Mouse (Mus musculus) bone marrow, adult 2 months (tissue): Measurements from ENCODE around the gene Hoxd3. TPM values are rescaled to one million over a fixed set of nuclear protein-coding genes. Genes with fewer than 3 reads are reported as not detected.

Source experiments
- H3K27ac ChIP-seq: fragments of 200-500 bp; 2 replicates; pipeline ENCODE4 v1.5.1; 2012; ENCODE audit warnings: low read depth, mild to moderate bottlenecking, control low read depth, inconsistent platforms, low read length; ENCODE audit not compliant: control insufficient read depth, poor library complexity, insufficient read depth
- H3K4me1 ChIP-seq: fragments of 200-500 bp; 2 replicates; pipeline ENCODE4 v1.6.1; 2011; ENCODE audit warnings: low read length; ENCODE audit not compliant: control insufficient read depth, insufficient read depth
- H3K4me3 ChIP-seq: fragments of 200-500 bp; replicated peaks from 2 replicates; pipeline ENCODE3; 2011; ENCODE audit warnings: mild to moderate bottlenecking, low read depth, low read length, control low read depth; ENCODE audit not compliant: control insufficient read depth
- CTCF ChIP-seq: fragments of 200-500 bp; IDR thresholded peaks from 2 replicates; pipeline ENCODE4 v1.5.1; 2011; ENCODE audit warnings: low read length, control low read depth; ENCODE audit not compliant: control insufficient read depth, insufficient read depth
- POLR2A ChIP-seq: fragments of 200-500 bp; IDR thresholded peaks from 2 replicates; pipeline ENCODE4 v1.6.1; 2011; ENCODE audit warnings: low read depth, mild to moderate bottlenecking, control low read depth, low read length, borderline replicate concordance; ENCODE audit not compliant: control insufficient read depth
- WGBS: fragments of 180-500 bp; shearing (Covaris S2); methylation state at CpG from one replicate; pipeline ENCODE4 v1.1.7; 2018; 5-methylcytosine and 5-hydroxymethylcytosine counted together
- polyA plus RNA-seq: library from polyadenylated mRNA; stranded (reverse); fragments of >200 nt; gene quantifications from 2 replicates; pipeline ENCODE4 v1.2.4, GENCODE M21; 2011; ENCODE audit warnings: low replicate concordance; ENCODE audit not compliant: missing spikeins, insufficient read depth, insufficient read length

Gene Hoxd3
- polyA plus RNA-seq, 1 experiment, result not detected

- no peak overlapping the region for H3K4me3 ChIP-seq
- H3K27ac ChIP-seq, result no peak overlapping the region
- no peaks in the 10 kb centered on the region for H3K4me1 ChIP-seq
- TF ChIP-seq POLR2A (no peak), CTCF (no peak)
- 56% methylated on average over 7 of the region's 7 CpGs for WGBS
These were observed 12.7 kb downstream of the Hoxd3 start for GRCm38 (mm10) chr2:74724244-74725015.

- H3K4me1 ChIP-seq, result no peaks in the 10 kb centered on the region
- H3K4me3 ChIP-seq, result no peak overlapping the region
- 72% methylated on average over 17 of the region's 17 CpGs for WGBS
- TF ChIP-seq POLR2A, result no peak
- no peak for TF ChIP-seq CTCF
- H3K27ac ChIP-seq, result no peak overlapping the region
These were observed 13.4 kb downstream of the Hoxd3 start for GRCm38 (mm10) chr2:74725171-74725570.

- TF ChIP-seq POLR2A (no peak), CTCF (no peak)
- Histone ChIP-seq H3K4me1 (no peaks in the 10 kb centered on the region), H3K27ac (no peak within 1 kb of the TSS; the same call in 1 of the 2 replicates), H3K4me3 (no peak within 1 kb of the TSS)
- 63% methylated on average over 5 of the region's 5 CpGs for WGBS
These were observed 14.8 kb downstream of the Hoxd3 start, which contains the start of gene Gm28230 for GRCm38 (mm10) chr2:74726551-74726950. Gm28230 (plus strand) TSS chr2:74726728.

GRCm38 (mm10) chr2:74726973-74727639, 15.4 kb downstream of the Hoxd3 start:
- Histone ChIP-seq H3K4me1 (no peaks in the 10 kb centered on the region), H3K4me3 (no peak overlapping the region), H3K27ac (no peak overlapping the region; the same call in 1 of the 2 replicates)
- TF ChIP-seq POLR2A (no peak), CTCF (no peak)
- 7% methylated on average over 43 of the region's 43 CpGs for WGBS

- Histone ChIP-seq H3K27ac (no peak overlapping the region; the same call in 1 of the 2 replicates), H3K4me3 (no peak overlapping the region), H3K4me1 (no peaks in the 10 kb centered on the region)
- TF ChIP-seq CTCF, result no peak
- no peak for TF ChIP-seq POLR2A
- WGBS, result 29% methylated on average over 25 of the region's 25 CpGs
These were observed 16.0 kb downstream of the Hoxd3 start for GRCm38 (mm10) chr2:74727640-74728302.

- Histone ChIP-seq H3K27ac (no peak overlapping the region), H3K4me1 (no peaks in the 10 kb centered on the region), H3K4me3 (no peak overlapping the region)
- 75% methylated on average over 13 of the region's 13 CpGs for WGBS
- TF ChIP-seq POLR2A, result no peak
- TF ChIP-seq CTCF, result no peak
These were observed 16.6 kb downstream of the Hoxd3 start for GRCm38 (mm10) chr2:74728303-74728680.

GRCm38 (mm10) chr2:74730331-74730730, 18.6 kb downstream of the Hoxd3 start:
- Histone ChIP-seq H3K4me3 (no peak overlapping the region), H3K27ac (no peak overlapping the region), H3K4me1 (no peaks in the 10 kb centered on the region)
- WGBS, result 63% methylated on average over 8 of the region's 8 CpGs
- no peak for TF ChIP-seq POLR2A
- TF ChIP-seq CTCF, result no peak

GRCm38 (mm10) chr2:74731055-74731454, 19.3 kb downstream of the Hoxd3 start:
- no peak overlapping the region for H3K27ac ChIP-seq
- no peak overlapping the region for H3K4me3 ChIP-seq
- H3K4me1 ChIP-seq, result no peaks in the 10 kb centered on the region
- TF ChIP-seq CTCF (no peak), POLR2A (no peak)
